Mouse (Mus musculus) MEL (cell line): ENCODE results near the gene Rab11fip4. TPM values are rescaled to one million over a fixed set of nuclear protein-coding genes. Genes with fewer than 3 reads are reported as not detected.

ENCODE experiments used
- DNase-seq: peaks from one replicate; pipeline ENCODE4 v3.0.0; 2011; ENCODE audit warnings: low read depth, low spot score
- H3K27ac ChIP-seq: 2 replicates; pipeline ENCODE4 v1.5.1; 2012; ENCODE audit warnings: low read depth, mild to moderate bottlenecking, control low read depth, low read length, moderate library complexity; ENCODE audit not compliant: control insufficient read depth
- H3K27me3 ChIP-seq, 2 experiments: fragments of 150-350 bp in 1 of 2; sonication (generic) in 1 of 2; 2 replicates each; pipeline ENCODE4 v1.6.1; 2012; ENCODE audit warnings: low read length in 2 of 2, mild to moderate bottlenecking in 2 of 2, improper control_type of control experiment in 1 of 2, moderate library complexity in 1 of 2; ENCODE audit not compliant: insufficient read depth in 2 of 2, control insufficient read depth in 1 of 2
- H3K36me3 ChIP-seq, 2 experiments: 2 replicates each; pipeline ENCODE4 v1.6.1; 2012 to 2014; ENCODE audit warnings: low read length in 2 of 2, improper control_type of control experiment in 1 of 2, inconsistent platforms in 1 of 2, mild to moderate bottlenecking in 1 of 2; ENCODE audit not compliant: insufficient read depth in 2 of 2, control insufficient read depth in 1 of 2
- H3K4me1 ChIP-seq, 2 experiments: fragments of 150-350 bp in 1 of 2; sonication (generic) in 1 of 2; 2 replicates each; pipeline ENCODE4 v1.6.1; 2012; ENCODE audit warnings: low read length in 2 of 2, improper control_type of control experiment in 1 of 2, mild to moderate bottlenecking in 1 of 2; ENCODE audit not compliant: insufficient read depth in 2 of 2, control insufficient read depth in 1 of 2
- H3K4me3 ChIP-seq, 2 experiments: fragments of 150-350 bp in 1 of 2; sonication (generic) in 1 of 2; 2 replicates each; pipeline ENCODE4 v1.5.1; 2012; ENCODE audit warnings: low read depth in 2 of 2, low read length in 2 of 2, mild to moderate bottlenecking in 2 of 2, moderate library complexity in 2 of 2, control low read depth in 1 of 2, improper control_type of control experiment in 1 of 2; ENCODE audit not compliant: control insufficient read depth in 1 of 2, insufficient read depth in 1 of 2
- H3K79me2 ChIP-seq: 2 replicates; pipeline ENCODE4 v1.6.1; 2012; ENCODE audit warnings: mild to moderate bottlenecking, low read length, moderate library complexity; ENCODE audit not compliant: control insufficient read depth, poor library complexity, insufficient read depth
- H3K9ac ChIP-seq: 2 replicates; pipeline ENCODE4 v1.6.1; 2012; ENCODE audit warnings: low read depth, mild to moderate bottlenecking, control low read depth, low read length, moderate library complexity; ENCODE audit not compliant: control insufficient read depth, poor library complexity, severe bottlenecking
- H3K9me3 ChIP-seq: fragments of 150-350 bp; sonication (generic); replicated peaks from 2 replicates; pipeline ENCODE4 v1.6.1; 2012; ENCODE audit warnings: mild to moderate bottlenecking, low read length, improper control_type of control experiment, moderate library complexity; ENCODE audit not compliant: insufficient read depth
- CHD1 ChIP-seq: IDR thresholded peaks from 2 replicates; pipeline ENCODE4 v1.6.1; 2012; ENCODE audit warnings: low read depth, mild to moderate bottlenecking, inconsistent platforms, low read length, improper control_type of control experiment
- E2F4 ChIP-seq: IDR thresholded peaks from 2 replicates; pipeline ENCODE4 v1.6.1; 2011; ENCODE audit warnings: low read depth, low read length, improper control_type of control experiment, borderline replicate concordance
- EP300 ChIP-seq, 2 experiments: IDR thresholded peaks; 2 replicates each; pipeline ENCODE4 v1.6.1; 2011; ENCODE audit warnings: improper control_type of control experiment in 2 of 2, low read length in 2 of 2, low read depth in 1 of 2, mild to moderate bottlenecking in 1 of 2
- GATA1 ChIP-seq: IDR thresholded peaks from 2 replicates; pipeline ENCODE4 v1.6.1; 2011; ENCODE audit warnings: low read depth, low read length, improper control_type of control experiment
- JUND ChIP-seq: IDR thresholded peaks from 2 replicates; pipeline ENCODE4 v1.6.1; 2011; ENCODE audit warnings: low read depth, mild to moderate bottlenecking, improper control_type of control experiment, low read length
- MAFK ChIP-seq: IDR thresholded peaks from 2 replicates; pipeline ENCODE4 v1.6.1; 2011; ENCODE audit warnings: low read depth, mild to moderate bottlenecking, low read length, improper control_type of control experiment, borderline replicate concordance
- MAX ChIP-seq: IDR thresholded peaks from 2 replicates; pipeline ENCODE4 v1.6.1; 2011; ENCODE audit warnings: low read length, improper control_type of control experiment
- MAZ ChIP-seq: IDR thresholded peaks from 2 replicates; pipeline ENCODE4 v1.6.1; 2012; ENCODE audit warnings: low read depth, mild to moderate bottlenecking, inconsistent platforms, low read length, improper control_type of control experiment
- MEF2A ChIP-seq: IDR thresholded peaks from 2 replicates; pipeline ENCODE4 v1.6.1; 2014; ENCODE audit warnings: low read depth, mild to moderate bottlenecking, inconsistent platforms, low read length, improper control_type of control experiment; ENCODE audit not compliant: poor library complexity, insufficient replicate concordance, severe bottlenecking; ENCODE audit errors: extremely low read depth
- MYC ChIP-seq: IDR thresholded peaks from 2 replicates; pipeline ENCODE4 v1.6.1; 2011; ENCODE audit warnings: low read depth, mild to moderate bottlenecking, low read length, improper control_type of control experiment, moderate library complexity
- NELFE ChIP-seq: IDR thresholded peaks from 2 replicates; pipeline ENCODE4 v1.6.1; 2011; ENCODE audit warnings: low read depth, low read length, improper control_type of control experiment
- POLR2A ChIP-seq, 2 experiments: IDR thresholded peaks; 2 replicates each; pipeline ENCODE4 v1.6.1; 2011 to 2012; ENCODE audit warnings: low read length in 2 of 2, mild to moderate bottlenecking in 2 of 2, control low read depth in 1 of 2, improper control_type of control experiment in 1 of 2, low read depth in 1 of 2, moderate library complexity in 1 of 2; ENCODE audit not compliant: control insufficient read depth in 1 of 2, insufficient read depth in 1 of 2, poor library complexity in 1 of 2
- POLR2AphosphoS2 ChIP-seq: IDR thresholded peaks from 2 replicates; pipeline ENCODE4 v1.6.1; 2011; ENCODE audit warnings: low read length, improper control_type of control experiment
- POLR2AphosphoS5 ChIP-seq: IDR thresholded peaks from 2 replicates; pipeline ENCODE4 v1.6.1; 2012; ENCODE audit warnings: low read depth, borderline replicate concordance, mild to moderate bottlenecking, inconsistent platforms, low read length, moderate library complexity, mixed read lengths
- TAL1 ChIP-seq: IDR thresholded peaks from 2 replicates; pipeline ENCODE4 v1.6.1; 2012; ENCODE audit warnings: mild to moderate bottlenecking, inconsistent platforms, low read length, moderate library complexity, mixed read lengths
- TCF12 ChIP-seq: IDR thresholded peaks from 2 replicates; pipeline ENCODE4 v1.6.1; 2014; ENCODE audit warnings: low read depth, mild to moderate bottlenecking, inconsistent platforms, low read length, improper control_type of control experiment, moderate library complexity
- UBTF ChIP-seq: IDR thresholded peaks from 2 replicates; pipeline ENCODE4 v1.6.1; 2012; ENCODE audit warnings: low read depth, mild to moderate bottlenecking, inconsistent platforms, low read length, improper control_type of control experiment, moderate library complexity, borderline replicate concordance; ENCODE audit not compliant: insufficient read depth
- ZKSCAN1 ChIP-seq: IDR thresholded peaks from 2 replicates; pipeline ENCODE4 v1.6.1; 2012; ENCODE audit warnings: low read depth, mild to moderate bottlenecking, inconsistent platforms, low read length, improper control_type of control experiment, moderate library complexity
- polyA plus RNA-seq, 2 experiments: library from polyadenylated mRNA; stranded (reverse) in 1 of 2; unstranded in 1 of 2; fragments of >175 nt in 1 of 2; fragments of >200 nt in 1 of 2; gene quantifications; 2 replicates each; pipeline versions ENCODE4 v1.2.1 to v1.2.4; 2012; ENCODE audit warnings: low replicate concordance in 2 of 2, low read depth in 1 of 2; ENCODE audit not compliant: insufficient read length in 2 of 2, insufficient read depth in 1 of 2, missing spikeins in 1 of 2
- total RNA-seq: library from RNA; depleted of rRNA; stranded (reverse); fragments of 300-350 nt; gene quantifications from 2 replicates; pipeline ENCODE4 v1.2.3, GENCODE M21; 2012

The Rab11fip4 gene
- total and polyA plus RNA-seq, 3 experiments, result under 0.01 to 0.03 TPM; not detected in 1

- H3K9me3 ChIP-seq, result no peaks in the 10 kb centered on the region
Measured at GRCm38 (mm10) chr11:79679929-79680328, 88.9 kb downstream of the Rab11fip4 start.

GRCm38 (mm10) chr11:79680559-79680958 is 89.5 kb downstream of the Rab11fip4 start:
- no peak for DNase-seq
- no peak overlapping the region for H3K9ac ChIP-seq
- H3K4me1 ChIP-seq, result no peaks in the 10 kb centered on the region

More at GRCm38 (mm10) chr11:79679929-79680328, 88.9 kb downstream of the Rab11fip4 start:
- no peak for DNase-seq
- Histone ChIP-seq H3K36me3 (no peaks in the 10 kb centered on the region), H3K4me3 (no peak overlapping the region), H3K79me2 (no peaks in the 10 kb centered on the region), H3K4me1 (no peaks in the 10 kb centered on the region), H3K9ac (no peak overlapping the region), H3K27ac (no peak overlapping the region), H3K27me3 (peaks cover 0 to 2% of the 10 kb centered on the region in 2 experiments; a peak in 2 of 4 replicates)
- no peak for TF ChIP-seq MEF2A
- TF ChIP-seq MAZ, result no peak
- TF ChIP-seq GATA1, result no peak
- no peak for TF ChIP-seq ZKSCAN1
- no peak for TF ChIP-seq NELFE
- TF ChIP-seq TCF12, result no peak
- no peak for TF ChIP-seq MAX
- no peak for TF ChIP-seq E2F4
- no peak for TF ChIP-seq JUND
- TF ChIP-seq TAL1, result no peak
- TF ChIP-seq POLR2AphosphoS2, result no peak
- TF ChIP-seq CHD1, result no peak
- TF ChIP-seq EP300 (IDR thresholded peaks at IDR 0.05; ENCODE audit: low read depth in 1 of 2, low read length in 2 of 2), result no peak
- no peak for TF ChIP-seq POLR2A (IDR thresholded peaks at IDR 0.05; ENCODE audit: control insufficient read depth in 1 of 2, insufficient read depth in 1 of 2, low read depth in 1 of 2, low read length in 2 of 2, poor library complexity in 1 of 2)
- TF ChIP-seq POLR2AphosphoS5, result no peak
- no peak for TF ChIP-seq UBTF
- TF ChIP-seq MAFK, result no peak

More at GRCm38 (mm10) chr11:79680559-79680958, 89.5 kb downstream of the Rab11fip4 start:
- H3K4me3 ChIP-seq, result no peak overlapping the region
- no peaks in the 10 kb centered on the region for H3K79me2 ChIP-seq
- H3K9me3 ChIP-seq, result no peaks in the 10 kb centered on the region
- no peaks in the 10 kb centered on the region for H3K36me3 ChIP-seq
- H3K27ac ChIP-seq, result no peak overlapping the region
- H3K27me3 ChIP-seq, result peaks cover 0 to 2% of the 10 kb centered on the region in 2 experiments; a peak in 2 of 4 replicates
- no peak for TF ChIP-seq MYC
